Mouse (Mus musculus) mouse embryonic stem cell (cell line): Measurements from ENCODE around the gene Cfdp1.

ENCODE experiments used
- in situ Hi-C, 2 experiments: fragments of 300-500 bp; cut with MboI; formaldehyde crosslinking; loops; 1 replicate in 1 of 2; 3 replicates in 1 of 2; pipeline ENCODE4 v1.14.3; 2019 to 2020; ENCODE audit warnings: low sequenced_read_pairs in 2 of 2, low pct_unique_long_range_greater_than_20kb in 1 of 2, mixed read lengths in 1 of 2; ENCODE audit not compliant: unreplicated experiment in 1 of 2

Gene Cfdp1

DNA sequence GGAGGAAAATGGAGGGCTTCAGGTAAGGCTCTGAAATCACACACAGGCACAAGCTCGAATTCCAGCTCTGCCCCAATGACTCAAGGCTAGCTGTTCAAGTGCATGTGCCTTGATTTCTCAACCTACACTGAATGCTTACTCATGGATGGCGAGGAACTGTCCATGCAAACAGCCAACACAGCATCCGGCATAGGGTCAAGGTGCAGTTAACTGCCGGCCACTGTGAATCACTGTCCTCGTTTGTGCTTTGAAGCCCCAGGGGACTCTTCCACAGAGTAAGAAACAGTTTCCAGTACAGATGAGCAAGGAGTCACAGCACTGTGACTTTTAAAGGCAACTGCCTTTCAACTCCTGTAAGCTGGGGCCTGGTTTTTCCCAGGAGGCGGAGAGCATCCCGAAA lies 74.4 kb downstream of the Cfdp1 start:
- in situ Hi-C loops, result no loop called here

DNA sequence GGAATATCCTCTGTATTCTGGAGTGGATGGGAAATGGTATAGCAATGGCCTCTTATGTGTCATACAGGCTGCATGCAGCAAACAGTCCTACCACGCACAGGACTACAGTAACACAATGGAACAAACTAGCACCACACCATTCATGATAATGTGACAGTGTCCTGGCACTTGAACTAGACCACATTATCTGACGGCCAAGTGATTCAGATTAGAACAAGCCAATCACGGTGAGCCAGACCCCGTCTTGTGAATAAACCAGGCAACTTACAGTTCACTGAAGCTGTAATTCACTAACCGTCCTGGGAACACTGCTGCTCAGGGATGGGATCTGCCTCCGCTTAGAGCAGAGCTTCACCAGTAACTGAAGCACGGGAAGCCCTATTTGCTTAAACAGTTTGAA lies 75.3 kb downstream of the Cfdp1 start:
- in situ Hi-C loops, result no loop called here

DNA sequence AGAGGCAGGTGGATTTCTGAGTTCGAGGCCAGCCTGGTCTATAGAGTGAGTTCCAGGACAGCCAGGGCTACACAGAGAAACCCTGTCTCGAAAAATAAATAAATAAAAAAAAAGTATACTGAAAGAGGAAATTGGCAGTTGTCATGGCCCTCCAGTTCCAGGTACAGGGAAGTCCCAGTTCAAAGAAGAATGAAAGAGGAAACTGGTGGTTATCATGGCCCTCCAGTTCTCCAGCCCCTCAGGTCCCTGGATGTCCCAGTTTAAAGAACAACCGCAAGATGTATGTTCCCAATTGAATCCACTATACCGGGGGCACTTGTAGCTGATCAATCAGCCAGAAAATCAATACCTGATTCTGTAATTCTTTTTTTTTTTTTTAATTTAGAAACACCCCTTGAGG lies 77.6 kb downstream of the Cfdp1 start:
- in situ Hi-C loops, result no loop called here

DNA sequence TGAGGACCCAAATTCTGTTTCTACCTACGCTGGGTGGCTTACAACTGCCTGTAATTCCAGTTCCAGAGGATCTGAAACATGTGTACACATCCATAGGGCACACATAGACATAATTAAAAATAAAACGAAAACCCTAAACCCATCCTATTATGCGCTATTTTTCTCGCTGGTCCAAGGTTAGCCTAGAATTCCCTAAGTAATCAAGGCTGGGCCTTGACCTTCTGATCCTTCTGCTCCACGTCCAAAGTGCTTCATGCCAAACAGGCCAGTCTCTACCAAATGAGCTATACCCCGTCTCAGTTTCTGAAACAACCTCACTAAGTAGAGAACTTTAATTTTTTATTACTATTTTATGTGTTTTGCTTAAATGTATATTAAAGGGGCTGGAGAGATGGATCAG lies 78.3 kb downstream of the Cfdp1 start:
- in situ Hi-C loops, result no loop called here

DNA sequence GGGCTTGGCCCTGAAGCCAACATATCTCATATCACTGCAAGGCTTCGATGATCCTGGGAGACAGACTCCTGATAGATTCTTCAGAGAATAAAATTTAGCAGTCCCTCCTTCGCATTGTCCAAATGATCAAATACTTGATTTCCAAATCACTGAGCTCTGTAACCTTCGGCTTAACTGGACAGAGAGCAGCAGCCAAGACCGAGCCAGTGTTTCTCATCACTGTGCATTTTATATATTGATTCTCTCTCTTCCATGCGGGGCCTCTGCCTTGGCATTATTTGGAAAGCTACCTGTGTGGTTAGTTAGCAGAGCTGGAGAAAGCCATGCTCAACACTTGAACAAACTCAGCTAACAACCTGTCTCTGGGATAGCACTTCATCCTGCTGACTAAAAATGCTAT lies 80.6 kb downstream of the Cfdp1 start:
- in situ Hi-C loops, result no loop called here

DNA sequence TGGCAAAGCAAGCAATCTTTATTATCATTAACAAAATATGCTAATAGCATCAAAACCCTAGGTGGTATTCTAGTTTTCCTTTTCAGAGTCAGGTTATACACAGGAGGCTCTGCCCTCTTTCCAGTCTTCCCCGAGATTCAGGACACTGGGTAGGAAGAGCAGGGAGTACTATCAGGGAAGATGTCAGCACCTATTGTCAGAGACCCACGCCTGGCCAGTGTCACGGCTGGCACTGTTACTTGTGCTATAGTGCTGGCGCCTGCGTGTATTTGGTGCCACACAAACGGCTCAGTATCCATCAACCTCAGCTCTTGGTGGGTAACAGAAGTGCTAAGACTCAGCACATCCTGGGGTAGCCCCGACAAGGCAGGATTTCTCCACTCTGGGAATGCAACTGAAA lies 81.0 kb downstream of the Cfdp1 start:
- in situ Hi-C loops, result no loop called here

DNA sequence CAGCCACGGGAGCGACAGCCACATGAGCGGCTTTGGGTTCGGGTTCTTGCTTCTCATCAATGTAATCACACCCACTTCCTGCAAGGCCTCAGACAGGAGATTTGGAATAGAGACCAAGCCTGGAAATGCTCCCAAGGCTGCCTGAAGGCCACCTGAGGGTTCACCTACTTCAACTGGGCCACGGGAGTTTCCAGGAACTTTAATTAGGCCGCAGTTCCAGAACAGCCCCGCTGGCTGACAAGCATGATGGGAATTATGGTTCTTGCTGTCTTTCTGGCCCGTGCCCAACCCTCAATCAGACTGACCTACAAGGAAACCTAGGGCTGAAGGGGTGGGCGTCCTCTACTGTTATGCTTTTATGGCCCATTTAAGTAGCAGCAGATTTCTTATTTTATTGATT lies 82.0 kb downstream of the Cfdp1 start:
- in situ Hi-C loops, result no loop called here

DNA sequence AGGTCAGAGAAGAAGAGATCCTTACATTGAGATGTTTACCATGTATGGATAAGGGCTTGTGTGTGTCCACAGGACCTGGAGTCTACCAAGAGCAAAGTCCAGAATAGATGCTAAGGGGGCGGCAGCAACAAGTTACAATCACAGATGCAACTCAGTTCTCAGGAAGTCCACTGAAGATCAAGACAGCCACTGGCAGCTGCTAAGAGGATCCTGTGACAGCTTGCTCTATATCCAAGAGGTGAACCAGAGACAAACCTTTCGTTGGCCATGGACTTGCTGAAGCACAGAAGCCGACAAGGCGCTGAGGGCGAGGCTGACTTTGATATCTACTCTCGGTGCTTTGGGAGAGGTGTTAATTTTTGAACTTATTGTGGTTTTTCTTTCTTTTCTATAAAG lies 82.5 kb downstream of the Cfdp1 start:
- in situ Hi-C loops, result no loop called here

DNA sequence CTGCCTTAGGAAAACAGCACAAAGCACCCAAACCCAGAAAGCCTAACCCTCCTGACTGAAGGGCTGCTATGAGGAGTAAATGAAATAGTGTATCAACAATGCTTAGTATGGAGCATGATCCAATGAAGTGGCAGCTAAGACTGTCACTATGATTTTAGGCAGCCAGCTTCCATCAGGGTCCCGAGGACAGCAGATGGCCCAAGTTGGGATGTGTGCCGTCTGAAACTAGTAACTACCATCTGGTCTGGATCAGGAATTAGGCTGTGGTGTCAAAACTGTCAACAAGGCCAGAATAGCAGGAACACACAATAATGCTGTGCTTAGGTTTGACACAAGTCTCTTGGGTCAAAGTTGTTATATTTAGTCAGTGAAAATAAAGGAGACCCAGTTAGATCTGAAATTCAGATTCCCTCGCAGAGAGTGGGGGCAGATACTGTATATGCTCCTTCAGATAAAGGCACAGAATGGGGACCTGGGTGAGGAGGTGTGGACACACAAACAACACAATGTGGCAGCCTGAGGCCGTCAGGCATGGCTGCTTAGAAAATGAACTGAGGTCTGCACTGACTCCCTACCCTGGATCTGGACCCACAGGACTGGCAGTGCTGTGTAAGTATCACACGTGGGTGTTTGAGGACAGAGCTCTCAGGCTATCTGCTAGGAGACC lies 83.0 kb downstream of the Cfdp1 start:
- in situ Hi-C loops, result no loop called here

DNA sequence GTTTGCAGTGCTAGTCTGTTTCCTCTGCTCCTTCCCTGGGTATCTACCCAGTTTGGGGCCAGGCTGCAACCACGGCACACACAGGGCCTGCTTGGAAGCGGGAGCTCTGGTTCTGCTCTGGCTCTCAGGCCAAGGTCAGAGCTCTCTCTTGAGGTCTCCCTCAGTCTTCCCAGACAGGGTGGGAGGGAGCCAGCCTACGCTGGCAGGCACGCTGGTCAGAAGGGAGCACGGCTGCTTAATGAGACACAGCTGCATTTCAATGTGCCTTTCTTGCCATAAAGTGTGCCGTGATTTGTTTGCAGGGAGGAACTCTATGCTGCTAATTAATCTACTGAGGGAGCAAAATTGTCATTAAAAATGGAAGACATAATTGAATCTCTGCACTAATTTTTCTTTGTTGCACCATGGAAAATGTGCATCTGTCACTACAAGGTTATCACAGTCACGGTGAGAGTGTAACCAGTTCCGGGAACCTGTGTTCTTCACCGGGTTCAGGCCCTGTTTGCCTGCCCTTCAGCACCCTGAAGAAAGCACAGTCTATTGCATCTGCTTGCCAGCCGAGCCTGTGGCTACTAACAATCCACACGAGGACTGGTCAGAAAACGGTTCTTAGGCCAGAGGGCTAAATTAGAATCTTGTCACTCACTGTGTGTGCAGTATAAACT lies 84.2 kb downstream of the Cfdp1 start:
- in situ Hi-C loops, result no loop called here

DNA sequence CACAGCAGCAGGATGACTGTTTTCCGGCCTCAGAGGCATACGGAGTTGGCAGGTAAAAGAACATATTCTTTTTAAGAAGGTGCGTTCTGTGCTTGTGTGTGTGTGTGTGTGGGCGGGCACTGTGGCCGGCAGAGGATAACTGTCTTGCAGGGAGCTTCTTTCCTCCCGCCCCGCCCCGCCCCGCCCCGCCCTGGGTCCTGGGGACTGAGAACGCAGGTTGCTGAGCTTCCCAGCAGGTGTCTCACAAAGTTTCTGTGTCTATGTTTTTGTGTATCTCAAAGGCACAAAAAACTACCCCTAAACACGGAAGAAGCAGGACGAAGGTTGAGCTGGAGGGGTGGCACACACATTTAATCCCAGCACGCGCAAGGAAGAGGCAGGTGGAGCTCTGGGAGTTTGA lies 84.8 kb downstream of the Cfdp1 start:
- in situ Hi-C loops, result no loop called here

DNA sequence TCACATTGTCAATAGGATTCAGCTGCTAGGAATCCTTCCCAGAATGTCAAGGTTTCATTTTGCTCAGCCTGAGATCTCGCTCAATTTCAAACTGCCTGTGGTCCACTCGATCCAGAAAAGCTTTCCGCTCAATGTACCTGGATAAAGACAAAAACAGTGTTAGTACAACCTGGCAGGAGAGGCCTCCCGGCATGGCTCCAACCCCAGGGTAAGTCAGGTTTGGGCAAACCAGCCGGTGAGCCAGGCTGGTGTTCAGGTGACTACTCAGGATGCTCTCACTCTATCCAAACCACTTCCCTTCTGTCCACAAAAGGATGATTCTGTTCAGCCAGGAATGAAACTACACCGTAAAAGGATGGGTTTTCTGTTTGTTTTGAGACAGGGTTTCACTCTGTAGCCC lies 85.4 kb downstream of the Cfdp1 start:
- in situ Hi-C loops, result no loop called here

DNA sequence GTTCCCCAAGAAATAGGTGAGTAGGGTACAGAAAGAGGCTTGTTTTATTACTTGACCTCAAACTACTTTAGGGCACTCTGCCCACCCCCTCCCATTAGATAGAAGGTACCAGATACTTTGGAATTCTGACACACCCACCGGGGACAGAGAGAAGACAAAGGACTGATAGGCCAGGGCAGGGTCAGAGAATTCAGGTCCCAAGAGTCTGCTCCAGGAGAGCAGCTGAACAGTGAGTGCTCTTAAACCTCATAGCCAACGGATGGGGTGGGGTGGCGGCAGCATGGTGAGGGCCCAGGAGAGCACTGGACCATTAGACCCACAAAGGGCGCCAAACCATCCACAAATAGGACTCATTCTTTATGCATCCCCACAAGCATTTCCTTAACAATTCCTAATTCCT lies 88.5 kb downstream of the Cfdp1 start:
- in situ Hi-C loops, result no loop called here

DNA sequence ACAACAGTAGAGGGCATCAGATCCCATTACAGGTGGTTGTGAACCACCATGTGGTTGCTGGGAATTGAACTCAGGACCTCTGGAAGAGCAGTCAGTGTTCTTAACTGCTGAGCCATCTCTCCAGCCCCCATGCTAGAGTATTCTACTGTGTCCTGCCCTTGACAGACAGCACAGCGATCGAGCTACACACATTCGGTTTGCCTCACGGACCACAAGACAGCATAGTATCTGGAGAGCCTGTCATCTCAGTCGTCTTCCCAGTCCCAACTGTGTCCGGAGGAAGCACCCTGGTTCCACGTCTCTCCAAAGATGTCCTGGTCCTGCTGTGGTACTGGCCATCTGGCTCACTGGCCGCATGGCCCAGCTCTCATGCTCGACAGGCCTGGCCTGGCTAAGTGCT lies 89.0 kb downstream of the Cfdp1 start:
- in situ Hi-C loops, result no loop called here

DNA sequence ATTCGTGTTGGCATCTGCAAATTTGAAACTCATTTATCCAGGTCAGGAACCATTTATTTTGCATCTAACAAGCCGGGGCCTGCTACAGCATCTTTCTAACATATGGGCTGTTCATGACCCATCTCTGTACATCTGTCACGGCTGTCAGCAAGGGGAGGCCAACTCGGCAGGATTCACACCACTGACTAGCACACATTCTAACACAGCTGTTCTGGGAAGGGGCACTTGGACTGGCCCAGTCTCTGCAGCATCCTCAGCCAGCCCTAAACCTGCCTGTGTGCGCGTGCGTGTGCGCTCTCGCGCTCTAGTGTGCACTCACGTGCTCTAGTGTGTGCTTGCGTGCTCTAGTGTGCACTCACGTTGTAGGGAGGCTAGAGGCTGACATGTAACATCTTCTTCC lies 93.4 kb downstream of the Cfdp1 start:
- in situ Hi-C loops, result no loop called here

DNA sequence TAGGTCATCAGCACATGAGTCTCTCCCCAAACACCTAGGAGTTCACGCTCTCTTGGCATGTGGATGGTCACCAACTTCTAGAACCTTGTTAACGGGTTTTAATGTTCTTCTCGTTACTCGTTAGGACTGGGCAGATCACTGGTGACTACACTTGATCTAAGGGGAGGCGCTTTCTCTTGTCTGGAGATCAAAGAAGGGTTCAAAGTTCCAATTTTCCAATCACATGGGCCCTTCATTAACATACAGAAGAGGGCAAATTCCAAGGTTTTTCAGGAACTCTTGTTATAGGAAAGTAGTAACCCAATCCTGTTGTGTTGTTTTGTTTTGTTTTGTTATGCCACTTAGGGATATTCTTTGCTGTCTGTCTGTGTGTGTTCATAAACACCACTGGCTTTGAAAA lies 95.3 kb downstream of the Cfdp1 start:
- in situ Hi-C loops, result no loop called here

DNA sequence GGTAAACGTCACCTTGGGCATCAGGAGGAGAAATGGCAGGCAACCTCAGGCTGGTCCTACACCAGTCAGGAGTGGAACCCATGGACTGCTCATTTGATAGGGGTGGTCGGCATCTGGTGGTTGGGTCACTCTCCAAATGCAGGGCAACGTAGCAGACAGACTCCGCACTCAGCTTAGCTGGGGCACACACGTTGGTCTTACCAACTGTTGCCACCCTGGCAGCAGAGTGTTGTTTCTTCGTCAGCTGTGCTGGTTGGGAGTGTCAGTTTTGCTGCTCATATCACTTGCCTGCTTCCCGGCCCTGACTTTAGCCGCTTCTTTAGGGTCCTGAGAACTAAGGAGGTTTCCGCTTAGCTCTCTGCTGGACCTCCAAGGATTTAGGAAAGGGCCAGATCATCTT lies 96.5 kb downstream of the Cfdp1 start:
- in situ Hi-C loops, result no loop called here

DNA sequence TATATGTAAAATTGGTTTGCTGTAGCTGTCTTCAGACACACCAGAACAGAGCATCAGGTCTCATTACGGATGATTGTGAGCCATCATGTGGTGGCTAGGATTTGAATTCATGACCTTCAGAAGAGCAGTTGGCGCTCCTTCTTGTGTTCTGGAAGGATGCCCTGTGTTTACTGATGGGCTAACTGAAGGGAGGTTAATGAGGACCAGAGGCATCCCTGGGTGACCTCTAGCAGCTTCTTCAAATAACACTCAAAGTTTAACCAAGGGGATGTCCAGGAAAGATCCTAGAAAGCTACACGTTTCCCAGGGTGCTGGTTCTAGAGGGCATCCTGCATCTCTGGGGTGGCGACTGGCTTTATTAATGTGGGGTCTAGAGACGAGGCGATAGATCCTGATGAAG lies 99.4 kb downstream of the Cfdp1 start:
- in situ Hi-C loops, result no loop called here

DNA sequence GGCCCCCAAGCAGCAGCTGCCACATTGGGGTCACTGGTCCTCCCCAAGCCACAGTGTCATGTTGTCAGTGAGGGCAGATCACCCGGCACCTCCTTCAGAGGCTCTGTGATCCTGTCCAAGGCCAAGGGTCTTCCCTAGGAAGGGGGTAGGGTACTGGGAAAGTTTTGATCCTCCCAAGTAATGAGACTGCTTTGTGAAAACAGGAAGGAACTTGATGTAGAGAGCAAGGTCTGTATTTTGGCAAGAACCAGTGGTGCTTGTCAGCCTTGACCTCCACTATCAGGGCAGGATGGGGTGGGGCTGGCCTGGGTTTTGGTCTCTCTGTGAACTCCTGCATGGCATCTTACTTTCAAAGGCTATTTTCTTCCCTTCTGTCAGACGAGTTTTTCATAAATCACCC lies 100.0 kb downstream of the Cfdp1 start:
- in situ Hi-C loops, result no loop called here

DNA sequence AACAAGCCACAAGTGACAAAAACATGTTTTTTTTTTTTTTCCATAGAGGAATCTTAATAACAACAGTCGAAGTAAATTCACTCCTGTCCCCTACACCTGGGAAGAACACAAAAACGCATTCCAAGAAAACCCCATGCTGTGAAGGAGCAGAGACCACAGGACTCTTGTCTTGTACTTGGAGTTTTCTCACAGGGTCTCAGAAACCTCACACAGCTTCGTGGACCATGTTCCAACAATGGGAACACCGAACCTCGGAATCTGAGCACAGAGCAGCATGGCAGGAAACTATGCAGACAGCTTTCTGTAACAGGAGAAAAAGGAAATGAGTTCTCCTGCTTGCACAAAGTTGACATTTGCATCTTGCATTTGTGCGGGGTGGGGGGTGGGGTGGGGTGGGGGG lies 105.3 kb downstream of the Cfdp1 start:
- in situ Hi-C loops, result no loop called here
